Mouse (Mus musculus): ENCODE measurements around the gene Dennd2d. TPM values are rescaled to one million over a fixed set of nuclear protein-coding genes. Genes with fewer than 3 reads are reported as not detected.
A peak's percentile ranks its signal among the peaks of the same experiment; 100 is the strongest.

Gene Dennd2d
- total and polyA plus RNA-seq, 2 experiments from 2014 or later: 0.96 to 4.2 TPM

DNA sequence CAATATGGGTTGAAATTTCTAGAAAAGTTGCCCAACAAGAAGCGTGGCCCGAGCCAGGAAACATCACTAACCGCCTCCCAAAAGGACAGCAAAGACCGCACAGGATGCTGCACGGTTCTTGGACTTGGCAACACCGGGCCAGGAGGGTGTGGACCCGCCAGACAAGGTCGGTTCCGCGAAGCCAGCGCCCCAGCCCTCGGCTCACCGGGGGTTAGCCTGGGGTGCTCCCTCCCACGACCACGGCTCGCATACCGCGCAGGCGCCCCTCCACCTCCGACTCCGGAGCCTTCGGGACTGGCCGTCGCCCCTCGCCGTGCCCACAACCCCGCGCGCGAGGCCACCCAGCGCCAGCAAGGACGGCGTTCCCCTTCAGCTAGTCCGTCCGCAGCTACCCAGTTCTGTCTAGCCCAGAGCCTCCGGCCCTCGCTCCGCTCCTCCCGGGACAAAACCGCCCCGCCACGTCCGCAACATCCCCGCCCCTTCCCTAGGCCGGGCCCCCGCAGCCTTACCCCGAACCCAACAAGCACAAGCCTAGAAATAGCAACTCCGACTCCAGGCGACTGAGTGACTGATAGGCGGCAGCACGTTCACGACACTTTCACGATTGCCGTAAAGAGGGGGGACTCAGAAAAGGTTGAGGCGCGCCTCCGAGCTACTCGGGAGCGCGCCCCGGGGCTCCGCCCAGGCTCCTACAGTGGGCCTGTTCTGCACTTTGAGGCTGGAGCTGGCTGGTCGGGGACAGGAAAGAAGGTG is 65.1 kb downstream of the Dennd2d start, which contains the start of the genes Dram2 and Cept1:
Gene Dram2, plus strand, starts transcription at position 628 of the 753 bp plus-strand sequence.
Gene Cept1, minus strand, starts transcription at position 632 of the 753 bp plus-strand sequence.
- H3K4me2 ChIP-seq (ENCODE audit: low read depth, low read length): peak within 1 kb of the TSS; percentile 76
- H3K4me3 ChIP-seq (ENCODE audit: low read depth, low read length): peak within 1 kb of the TSS; percentile 87
- H3K4me1 ChIP-seq (ENCODE audit: control insufficient read depth, insufficient read depth): peaks cover 11% of the 10 kb centered on the region; the same call in 1 of the 2 replicates
- WGBS: under 1% methylated on average over 63 of the region's 63 CpGs
- H3K9ac ChIP-seq (replicated peaks; ENCODE audit: low read depth, low read length): peak within 1 kb of the TSS; percentile 91
- ATAC-seq (ENCODE audit: insufficient read depth, low read depth) (peak; percentile 94), DNase-seq (ENCODE audit: low spot score) (peak; percentile 97)
- H3K36me3 ChIP-seq (replicated peaks; ENCODE audit: control insufficient read depth, insufficient read depth, low read length): 0 out of 2 replicates have a peak, but pooled peaks cover 4% of the 10 kb centered on the region
- H3K27me3 ChIP-seq (ENCODE audit: control insufficient read depth, insufficient read depth, low read length): no peaks in the 10 kb centered on the region
- no peaks in the 10 kb centered on the region for H3K9me3 ChIP-seq (replicated peaks; ENCODE audit: control insufficient read depth, low read length)
- H3K27ac ChIP-seq (ENCODE audit: low read depth): peak within 1 kb of the TSS; percentile 97
- TF ChIP-seq EP300 (IDR thresholded peaks at IDR 0.05; ENCODE audit: low read depth) (0 out of 2 replicates have a peak, but pooled peaks have one; percentile 17), CTCF (IDR thresholded peaks at IDR 0.05; ENCODE audit: low read depth) (no peak; the same call in 1 of the 2 replicates)

DNA sequence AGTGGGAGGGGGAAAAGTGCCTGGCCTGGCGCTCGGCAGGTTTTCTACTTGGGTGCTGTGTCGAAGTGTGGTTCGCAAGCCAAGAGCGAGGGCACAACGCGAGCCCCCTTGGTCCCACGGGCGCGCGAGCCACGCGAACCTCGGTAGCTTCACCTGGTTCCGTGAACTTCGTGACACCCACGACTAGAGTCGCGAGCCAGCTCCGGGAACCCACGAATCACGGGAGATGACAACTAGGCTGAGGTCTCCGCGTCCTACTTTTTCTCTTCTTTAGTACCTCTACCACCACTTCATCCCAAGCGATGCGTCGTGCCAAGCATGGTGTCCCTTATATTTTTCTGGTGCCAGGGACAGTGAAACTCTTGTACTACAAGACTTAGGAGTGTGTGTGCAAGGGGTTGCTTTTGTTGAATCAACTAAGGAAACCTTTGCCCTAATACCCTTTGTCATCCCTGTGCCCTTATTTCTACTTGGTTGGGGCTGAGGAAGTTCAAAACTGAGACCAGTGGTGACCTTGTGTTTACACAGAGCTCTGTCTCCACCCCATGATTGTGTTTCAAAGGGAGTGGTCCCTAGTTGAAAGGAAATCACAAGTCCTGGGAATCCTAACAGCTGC is 65.8 kb downstream of the Dennd2d start:
- DNase-seq (ENCODE audit: low spot score): peak; percentile 80
- Histone ChIP-seq H3K27ac (ENCODE audit: low read depth) (peak overlapping the region; percentile 97), H3K4me2 (ENCODE audit: low read depth, low read length) (peak overlapping the region; percentile 76), H3K27me3 (ENCODE audit: control insufficient read depth, insufficient read depth, low read length) (no peaks in the 10 kb centered on the region), H3K9me3 (replicated peaks; ENCODE audit: control insufficient read depth, low read length) (no peaks in the 10 kb centered on the region), H3K4me3 (ENCODE audit: low read depth, low read length) (peak overlapping the region; percentile 87), H3K9ac (replicated peaks; ENCODE audit: low read depth, low read length) (peak overlapping the region; percentile 91), H3K4me1 (ENCODE audit: control insufficient read depth, insufficient read depth) (peaks cover 11% of the 10 kb centered on the region; the same call in 1 of the 2 replicates), H3K36me3 (replicated peaks; ENCODE audit: control insufficient read depth, insufficient read depth, low read length) (peaks cover 8% of the 10 kb centered on the region; the same call in 1 of the 2 replicates)
- peak; percentile 36 for ATAC-seq (ENCODE audit: insufficient read depth, low read depth)
- TF ChIP-seq CTCF (IDR thresholded peaks at IDR 0.05; ENCODE audit: low read depth) (no peak), EP300 (IDR thresholded peaks at IDR 0.05; ENCODE audit: low read depth) (no peak)
- WGBS: 0% methylated on average over 27 of the region's 27 CpGs

DNA sequence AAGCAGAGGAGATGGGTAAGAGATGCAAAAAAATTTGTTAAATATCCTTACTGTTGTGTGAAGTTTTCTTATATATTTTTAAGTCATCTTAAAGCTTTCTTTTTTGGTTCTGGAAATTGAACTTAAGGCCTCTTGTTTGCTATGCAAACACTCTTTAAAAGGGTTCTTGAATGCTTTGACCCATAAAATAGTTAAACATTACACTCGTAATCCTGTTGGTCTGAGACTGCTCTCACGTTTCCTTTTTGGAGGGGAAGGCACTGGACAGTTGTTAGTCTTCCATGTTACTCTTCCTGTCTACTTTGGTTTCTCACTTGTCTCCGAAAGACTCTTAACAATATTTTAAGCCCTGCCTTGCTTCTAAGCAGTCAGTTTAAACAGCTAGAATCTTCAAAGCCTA is 66.8 kb downstream of the Dennd2d start:
- peaks cover 11% of the 10 kb centered on the region; the same call in 1 of the 2 replicates for H3K4me1 ChIP-seq (ENCODE audit: control insufficient read depth, insufficient read depth)
- no peak overlapping the region for H3K9ac ChIP-seq (replicated peaks; ENCODE audit: low read depth, low read length)
- no peak for TF ChIP-seq CTCF (IDR thresholded peaks at IDR 0.05; ENCODE audit: low read depth)
- TF ChIP-seq EP300 (IDR thresholded peaks at IDR 0.05; ENCODE audit: low read depth): no peak
- peaks cover 17% of the 10 kb centered on the region for H3K36me3 ChIP-seq (replicated peaks; ENCODE audit: control insufficient read depth, insufficient read depth, low read length)
- H3K4me2 ChIP-seq (ENCODE audit: low read depth, low read length): peak overlapping the region; percentile 76
- ATAC-seq (ENCODE audit: insufficient read depth, low read depth) (no peak), DNase-seq (ENCODE audit: low spot score) (no peak)
- no peaks in the 10 kb centered on the region for H3K27me3 ChIP-seq (ENCODE audit: control insufficient read depth, insufficient read depth, low read length)
- H3K4me3 ChIP-seq (ENCODE audit: low read depth, low read length): peak overlapping the region; percentile 87
- H3K9me3 ChIP-seq (replicated peaks; ENCODE audit: control insufficient read depth, low read length): no peaks in the 10 kb centered on the region
- WGBS: 28% methylated on average over 3 of the region's 3 CpGs
- peak overlapping the region; percentile 44 for H3K27ac ChIP-seq (ENCODE audit: low read depth)

Other genes starting within 250 kb of the Dennd2d start
- not detected in 2 replicates for gene Chil6, start 76.2 kb upstream of the Dennd2d start, total RNA-seq (2014; rRNA removed; ENCODE audit: low replicate concordance)
- gene Chil6, start 76.2 kb upstream of the Dennd2d start, polyA plus RNA-seq (2015; fragmentation: Nextera tagmentation; extraction: Ambion mirVana): not detected in 2 replicates
- 107 and 116 TPM in 2 replicates for gene Dram2, start 65.4 kb downstream of the Dennd2d start, total RNA-seq (2014; rRNA removed; ENCODE audit: low replicate concordance)
- gene Dram2, start 65.4 kb downstream of the Dennd2d start, polyA plus RNA-seq (2015; fragmentation: Nextera tagmentation; extraction: Ambion mirVana): 93.5 and 94.9 TPM in 2 replicates
- 29.3 and 43.5 TPM in 2 replicates for gene Cept1, start 65.4 kb downstream of the Dennd2d start, total RNA-seq (2014; rRNA removed; ENCODE audit: low replicate concordance)
- gene Cept1, start 65.4 kb downstream of the Dennd2d start, polyA plus RNA-seq (2015; fragmentation: Nextera tagmentation; extraction: Ambion mirVana): 21.2 and 24.2 TPM in 2 replicates
- gene Lrif1, start 202.6 kb downstream of the Dennd2d start, total RNA-seq (2014; rRNA removed; ENCODE audit: low replicate concordance): 4.8 and 9.0 TPM in 2 replicates
- 13.4 and 13.7 TPM in 2 replicates for gene Lrif1, start 202.6 kb downstream of the Dennd2d start, polyA plus RNA-seq (2015; fragmentation: Nextera tagmentation; extraction: Ambion mirVana)